Mouse (Mus musculus): ENCODE data around the gene Acvrl1. TPM values are rescaled to one million over a fixed set of nuclear protein-coding genes. Genes with fewer than 3 reads are reported as not detected.
A peak's percentile ranks its signal among the peaks of the same experiment; 100 is the strongest.

The Acvrl1 gene
- 17.2 and 18.4 TPM in 2 replicates for polyA plus RNA-seq (2015; fragmentation: Nextera tagmentation; extraction: Ambion mirVana)

GRCm38 (mm10) chr15:101128181-101129089 is at the start of gene Acvrl1:
TSS of gene Acvrl1 (plus strand) at chr15:101128522.
- no peaks in the 10 kb centered on the region for H3K9me3 ChIP-seq (replicated peaks)
- peak within 1 kb of the TSS; percentile 77 for H3K4me2 ChIP-seq
- H3K27ac ChIP-seq, result peak within 1 kb of the TSS; percentile 81
- H3K9ac ChIP-seq, result peak within 1 kb of the TSS; percentile 64
- ATAC-seq (replicated peaks; ENCODE audit: low FRiP score), result peak; percentile 40
- H3K27me3 ChIP-seq, result peaks cover 35% of the 10 kb centered on the region
- peaks cover 62% of the 10 kb centered on the region for H3K4me1 ChIP-seq
- H3K4me3 ChIP-seq (replicated peaks), result peak within 1 kb of the TSS; percentile 54
- no peaks in the 10 kb centered on the region for H3K36me3 ChIP-seq
- WGBS, result 4% methylated on average over 46 of the region's 46 CpGs

DNA sequence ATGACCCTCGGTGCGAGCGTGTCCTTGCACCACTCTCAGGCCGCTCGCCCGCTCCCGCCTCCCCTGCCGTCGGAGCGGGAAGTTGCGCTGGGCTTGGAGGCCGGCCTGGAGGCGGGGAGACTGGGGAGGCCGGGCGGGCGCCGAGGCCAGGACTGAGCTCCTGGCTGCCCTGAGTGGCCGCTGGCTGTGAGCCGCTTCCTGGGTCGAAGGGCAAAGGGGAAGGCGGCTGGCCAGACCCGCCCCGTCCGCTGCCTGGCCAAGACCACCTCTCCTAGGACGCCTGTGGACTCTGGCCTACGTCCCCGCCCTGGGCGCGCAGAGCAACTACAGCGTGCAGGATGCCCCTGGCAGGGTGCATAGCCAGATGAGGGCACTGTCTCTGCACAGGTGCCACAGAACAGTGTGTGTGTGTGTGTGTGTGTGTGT is 49.6 kb upstream of the Acvrl1 start:
- WGBS, result 2% methylated on average over 30 of the region's 30 CpGs
- Histone ChIP-seq H3K4me1 (peaks cover 73% of the 10 kb centered on the region), H3K9ac (peak overlapping the region; percentile 92), H3K27ac (peak overlapping the region; percentile 98), H3K27me3 (0 out of 2 replicates have a peak, but pooled peaks cover 6% of the 10 kb centered on the region), H3K9me3 (replicated peaks) (no peaks in the 10 kb centered on the region), H3K4me3 (replicated peaks) (peak overlapping the region; percentile 88), H3K36me3 (no peaks in the 10 kb centered on the region), H3K4me2 (peak overlapping the region; percentile 81)
- peak; percentile 83 for ATAC-seq (replicated peaks; ENCODE audit: low FRiP score)

DNA sequence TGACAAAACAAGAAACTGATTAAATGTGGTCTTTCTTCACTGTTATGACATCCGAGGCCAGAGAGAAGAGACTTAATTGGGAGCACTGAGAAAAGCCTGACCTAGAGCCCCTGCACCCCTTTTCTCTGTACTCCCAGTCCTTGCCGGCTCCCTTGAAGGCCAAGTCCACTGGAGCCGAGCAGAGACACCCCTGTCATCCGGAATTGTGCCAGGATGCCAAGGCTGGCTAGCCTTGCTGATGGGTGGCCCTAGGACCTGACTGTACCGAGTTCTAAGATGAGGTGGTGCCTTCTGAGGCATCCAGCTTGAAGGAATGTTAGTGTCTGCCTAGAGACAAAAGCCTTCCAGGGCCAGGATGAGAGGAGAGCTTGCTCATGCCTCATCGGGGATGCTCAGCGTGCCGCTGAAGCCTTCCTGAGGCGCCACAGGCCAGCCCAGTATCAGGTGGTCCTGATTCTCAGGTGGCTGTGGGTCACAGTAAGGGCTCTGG is 48.2 kb upstream of the Acvrl1 start:
- no peak overlapping the region for H3K27ac ChIP-seq
- H3K27me3 ChIP-seq, result 0 out of 2 replicates have a peak, but pooled peaks cover 11% of the 10 kb centered on the region
- H3K9ac ChIP-seq, result no peak overlapping the region
- no peak overlapping the region for H3K4me3 ChIP-seq (replicated peaks)
- ATAC-seq (replicated peaks; ENCODE audit: low FRiP score), result no peak
- H3K4me1 ChIP-seq, result peaks cover 72% of the 10 kb centered on the region
- WGBS, result 81% methylated on average over 9 of the region's 9 CpGs
- no peak overlapping the region for H3K4me2 ChIP-seq
- H3K36me3 ChIP-seq, result no peaks in the 10 kb centered on the region
- H3K9me3 ChIP-seq (replicated peaks), result no peaks in the 10 kb centered on the region

GRCm38 (mm10) chr15:101081035-101081548 is 47.2 kb upstream of the Acvrl1 start:
- 74% methylated on average over 7 of the region's 7 CpGs for WGBS
- Histone ChIP-seq H3K9me3 (replicated peaks) (no peaks in the 10 kb centered on the region), H3K4me1 (peaks cover 62% of the 10 kb centered on the region), H3K4me2 (no peak overlapping the region), H3K4me3 (replicated peaks) (no peak overlapping the region), H3K27me3 (peaks cover 11% of the 10 kb centered on the region; the same call in 1 of the 2 replicates), H3K9ac (no peak overlapping the region), H3K27ac (0 out of 2 replicates have a peak overlapping the region, but pooled peaks have one; percentile 18), H3K36me3 (no peaks in the 10 kb centered on the region)
- ATAC-seq (replicated peaks; ENCODE audit: low FRiP score), result no peak

GRCm38 (mm10) chr15:101082236-101082635 is 46.1 kb upstream of the Acvrl1 start:
- peaks cover 51% of the 10 kb centered on the region for H3K4me1 ChIP-seq
- H3K36me3 ChIP-seq, result no peaks in the 10 kb centered on the region
- no peak overlapping the region for H3K9ac ChIP-seq
- H3K4me2 ChIP-seq, result no peak overlapping the region
- H3K27me3 ChIP-seq, result peaks cover 21% of the 10 kb centered on the region; the same call in 1 of the 2 replicates
- H3K9me3 ChIP-seq (replicated peaks), result no peaks in the 10 kb centered on the region
- H3K4me3 ChIP-seq (replicated peaks), result no peak overlapping the region
- WGBS, result 52% methylated on average over 4 of the region's 4 CpGs
- ATAC-seq (replicated peaks; ENCODE audit: low FRiP score), result no peak
- H3K27ac ChIP-seq, result peak overlapping the region; percentile 9; the same call in 1 of the 2 replicates

DNA sequence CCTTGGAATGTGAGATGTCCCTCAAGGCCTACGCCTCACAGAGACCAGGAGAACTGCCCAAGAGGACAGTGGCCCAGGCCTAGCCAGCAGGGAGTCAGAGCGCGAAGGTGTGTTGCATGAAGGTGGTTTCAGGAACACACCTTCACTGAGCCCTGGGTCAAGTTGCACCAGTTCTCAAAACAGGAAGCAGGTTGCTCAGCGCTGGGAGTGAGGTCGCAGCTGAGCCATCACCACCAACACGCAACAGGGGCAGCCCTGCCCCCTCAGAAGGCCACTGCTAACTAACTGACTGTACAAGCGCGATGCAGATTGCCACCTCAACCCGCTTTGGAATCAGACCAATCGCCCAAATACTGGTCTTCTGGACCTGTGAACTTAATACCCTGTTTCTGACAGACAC is 43.8 kb upstream of the Acvrl1 start:
- Histone ChIP-seq H3K27ac (no peak overlapping the region), H3K9me3 (replicated peaks) (no peaks in the 10 kb centered on the region), H3K4me2 (no peak overlapping the region), H3K4me1 (peaks cover 38% of the 10 kb centered on the region), H3K36me3 (no peaks in the 10 kb centered on the region), H3K27me3 (peaks cover 27% of the 10 kb centered on the region), H3K4me3 (replicated peaks) (no peak overlapping the region), H3K9ac (no peak overlapping the region)
- no peak for ATAC-seq (replicated peaks; ENCODE audit: low FRiP score)
- WGBS, result 64% methylated on average over 10 of the region's 10 CpGs

GRCm38 (mm10) chr15:101086451-101086850 is 41.9 kb upstream of the Acvrl1 start:
- ATAC-seq (replicated peaks; ENCODE audit: low FRiP score), result no peak
- Histone ChIP-seq H3K27ac (no peak overlapping the region), H3K4me1 (peaks cover 19% of the 10 kb centered on the region), H3K4me2 (no peak overlapping the region), H3K9ac (no peak overlapping the region), H3K36me3 (no peaks in the 10 kb centered on the region), H3K27me3 (peaks cover 41% of the 10 kb centered on the region), H3K9me3 (replicated peaks) (no peaks in the 10 kb centered on the region), H3K4me3 (replicated peaks) (no peak overlapping the region)
- WGBS, result 64% methylated on average over 9 of the region's 9 CpGs

- Histone ChIP-seq H3K9me3 (replicated peaks) (no peaks in the 10 kb centered on the region), H3K27me3 (peaks cover 46% of the 10 kb centered on the region), H3K4me1 (peaks cover 16% of the 10 kb centered on the region), H3K9ac (no peak overlapping the region), H3K4me3 (replicated peaks) (no peak overlapping the region), H3K27ac (no peak overlapping the region), H3K36me3 (no peaks in the 10 kb centered on the region), H3K4me2 (no peak overlapping the region)
- WGBS, result 65% methylated on average over 3 of the region's 3 CpGs
- ATAC-seq (replicated peaks; ENCODE audit: low FRiP score), result no peak
Observed at GRCm38 (mm10) chr15:101086956-101087355, 41.4 kb upstream of the Acvrl1 start.

DNA sequence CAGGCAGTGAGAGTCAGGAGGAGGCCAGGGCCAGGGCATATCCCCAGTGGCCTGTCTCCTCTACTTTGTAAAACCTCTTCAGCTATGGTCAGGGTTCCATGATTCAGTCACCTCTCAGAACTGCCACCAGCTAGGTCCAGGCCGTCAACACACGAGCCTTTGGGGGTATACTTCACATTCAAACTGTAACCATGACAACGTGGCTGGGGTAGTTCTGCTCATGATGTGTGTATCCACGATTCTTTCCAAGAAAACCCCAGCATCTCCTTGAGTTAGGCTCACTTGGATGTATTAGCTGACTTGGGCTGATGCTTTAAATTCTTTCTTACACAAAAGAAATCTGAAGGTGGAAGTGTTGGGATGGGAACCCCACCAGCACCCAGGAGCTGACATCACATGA is 40.0 kb upstream of the Acvrl1 start:
- Histone ChIP-seq H3K36me3 (no peaks in the 10 kb centered on the region), H3K9me3 (replicated peaks) (no peaks in the 10 kb centered on the region), H3K4me3 (replicated peaks) (no peak overlapping the region), H3K4me1 (peaks cover 25% of the 10 kb centered on the region), H3K27me3 (peaks cover 44% of the 10 kb centered on the region), H3K4me2 (no peak overlapping the region), H3K27ac (no peak overlapping the region), H3K9ac (no peak overlapping the region)
- ATAC-seq (replicated peaks; ENCODE audit: low FRiP score), result no peak
- 68% methylated on average over 4 of the region's 4 CpGs for WGBS

- H3K36me3 ChIP-seq, result no peaks in the 10 kb centered on the region
- no peak overlapping the region for H3K4me2 ChIP-seq
- peaks cover 50% of the 10 kb centered on the region for H3K27me3 ChIP-seq
- H3K27ac ChIP-seq, result no peak overlapping the region
- no peak overlapping the region for H3K9ac ChIP-seq
- H3K4me1 ChIP-seq, result peaks cover 41% of the 10 kb centered on the region
- H3K4me3 ChIP-seq (replicated peaks), result no peak overlapping the region
- 90% methylated on average over 8 of the region's 8 CpGs for WGBS
- no peak for ATAC-seq (replicated peaks; ENCODE audit: low FRiP score)
- no peaks in the 10 kb centered on the region for H3K9me3 ChIP-seq (replicated peaks)
Observed at GRCm38 (mm10) chr15:101091551-101091950, 36.8 kb upstream of the Acvrl1 start.

GRCm38 (mm10) chr15:101092121-101092828 is 36.0 kb upstream of the Acvrl1 start:
- Histone ChIP-seq H3K27ac (peak overlapping the region; percentile 82), H3K4me3 (replicated peaks) (peak overlapping the region; percentile 11; the same call in 1 of the 2 replicates), H3K9ac (0 out of 2 replicates have a peak overlapping the region, but pooled peaks have one; percentile 3), H3K4me2 (peak overlapping the region; percentile 48), H3K27me3 (peaks cover 49% of the 10 kb centered on the region), H3K9me3 (replicated peaks) (no peaks in the 10 kb centered on the region), H3K4me1 (peaks cover 42% of the 10 kb centered on the region), H3K36me3 (no peaks in the 10 kb centered on the region)
- 25% methylated on average over 14 of the region's 14 CpGs for WGBS
- peak; percentile 55 for ATAC-seq (replicated peaks; ENCODE audit: low FRiP score)
